Mouse (Mus musculus) forebrain, embryonic 13.5 days (tissue): ENCODE results near the gene Fam110a. TPM values are rescaled to one million over a fixed set of nuclear protein-coding genes. Genes with fewer than 3 reads are reported as not detected.
A peak's percentile ranks its signal among the peaks of the same experiment; 100 is the strongest.

Source experiments
- ATAC-seq: fragments of 200-750 bp; cut with Nextera tagmentation; 2 replicates; pipeline ENCODE4 v1.8.0; 2017
- H3K27ac ChIP-seq: fragments of 300-500 bp; sonication (generic); 2 replicates; pipeline ENCODE4 v1.5.1; 2015; ENCODE audit warnings: inconsistent platforms, mild to moderate bottlenecking, moderate library complexity
- H3K27me3 ChIP-seq: fragments of 300-500 bp; sonication (generic); 2 replicates; pipeline ENCODE4 v1.6.1; 2015; ENCODE audit warnings: mild to moderate bottlenecking, inconsistent platforms
- H3K36me3 ChIP-seq: fragments of 300-500 bp; sonication (generic); 2 replicates; pipeline ENCODE4 v1.6.1; 2015; ENCODE audit warnings: mild to moderate bottlenecking, inconsistent platforms; ENCODE audit not compliant: poor library complexity, severe bottlenecking
- H3K4me1 ChIP-seq: fragments of 300-500 bp; sonication (generic); 2 replicates; pipeline ENCODE4 v1.6.1; 2015; ENCODE audit warnings: inconsistent platforms
- H3K4me2 ChIP-seq: fragments of 300-500 bp; sonication (generic); 2 replicates; pipeline ENCODE4 v1.6.1; 2015; ENCODE audit warnings: inconsistent platforms, mild to moderate bottlenecking, moderate library complexity
- H3K4me3 ChIP-seq: fragments of 300-500 bp; sonication (generic); 2 replicates; pipeline ENCODE4 v1.5.1; 2015; ENCODE audit warnings: mild to moderate bottlenecking, inconsistent platforms
- H3K9ac ChIP-seq: fragments of 300-500 bp; sonication (generic); 2 replicates; pipeline ENCODE4 v1.6.1; 2015; ENCODE audit warnings: mild to moderate bottlenecking, inconsistent platforms
- H3K9me3 ChIP-seq: fragments of 300-500 bp; sonication (generic); replicated peaks from 2 replicates; pipeline ENCODE4 v1.6.1; 2016; ENCODE audit warnings: inconsistent platforms
- WGBS: fragments of 180-500 bp; shearing (Covaris S2); methylation state at CpG from one replicate; pipeline ENCODE4 v1.1.7; 2015; 5-methylcytosine and 5-hydroxymethylcytosine counted together
- polyA plus RNA-seq: library from polyadenylated mRNA; unstranded; fragments of >200 nt; fragmentation: Nextera tagmentation; extraction: Ambion mirVana; gene quantifications from 2 replicates; pipeline ENCODE4 v1.2.1, GENCODE M21; 2015

Fam110a gene
- polyA plus RNA-seq, 1 experiment from 2014 or later: 88.9 TPM

GRCm38 (mm10) chr2:151968451-151968850, 11.6 kb downstream of the Fam110a start:
- H3K4me2 ChIP-seq: peak overlapping the region; percentile 81
- H3K4me3 ChIP-seq: peak overlapping the region; percentile 48
- peaks cover 88% of the 10 kb centered on the region for H3K4me1 ChIP-seq
- H3K9ac ChIP-seq: no peak overlapping the region
- no peak for ATAC-seq
- H3K27me3 ChIP-seq: no peaks in the 10 kb centered on the region
- 72% methylated on average over 8 of the region's 8 CpGs for WGBS
- H3K27ac ChIP-seq: peak overlapping the region; percentile 88; the same call in 1 of the 2 replicates
- peaks cover 27% of the 10 kb centered on the region for H3K36me3 ChIP-seq
- H3K9me3 ChIP-seq: no peaks in the 10 kb centered on the region

DNA sequence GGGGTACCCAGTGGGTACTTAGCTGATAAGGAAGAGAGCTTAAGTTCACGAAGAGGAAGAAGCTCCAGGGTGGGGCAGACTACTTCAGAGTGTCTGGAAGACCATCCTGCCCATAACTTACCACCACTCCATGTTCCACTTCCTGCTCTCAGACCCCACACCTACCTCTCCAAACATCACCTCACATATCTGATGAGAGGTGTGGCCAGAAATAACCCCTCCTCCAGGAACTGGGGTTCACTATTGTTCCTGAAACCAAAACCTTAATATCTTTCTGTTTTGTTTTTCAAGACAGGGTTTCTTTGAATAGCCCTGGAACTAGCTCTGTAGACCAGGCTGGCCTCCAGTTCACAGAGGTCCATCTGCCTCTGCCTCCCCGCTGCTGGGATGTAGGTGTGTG, 12.2 kb downstream of the Fam110a start:
- 72% methylated on average over 2 of the region's 2 CpGs for WGBS
- Histone ChIP-seq H3K4me2 (peak overlapping the region; percentile 81), H3K9me3 (no peaks in the 10 kb centered on the region), H3K36me3 (peaks cover 27% of the 10 kb centered on the region), H3K4me3 (peak overlapping the region; percentile 12), H3K4me1 (peaks cover 87% of the 10 kb centered on the region), H3K27me3 (no peaks in the 10 kb centered on the region), H3K9ac (peak overlapping the region; percentile 49; the same call in 1 of the 2 replicates), H3K27ac (peak overlapping the region; percentile 88)
- ATAC-seq: no peak

DNA sequence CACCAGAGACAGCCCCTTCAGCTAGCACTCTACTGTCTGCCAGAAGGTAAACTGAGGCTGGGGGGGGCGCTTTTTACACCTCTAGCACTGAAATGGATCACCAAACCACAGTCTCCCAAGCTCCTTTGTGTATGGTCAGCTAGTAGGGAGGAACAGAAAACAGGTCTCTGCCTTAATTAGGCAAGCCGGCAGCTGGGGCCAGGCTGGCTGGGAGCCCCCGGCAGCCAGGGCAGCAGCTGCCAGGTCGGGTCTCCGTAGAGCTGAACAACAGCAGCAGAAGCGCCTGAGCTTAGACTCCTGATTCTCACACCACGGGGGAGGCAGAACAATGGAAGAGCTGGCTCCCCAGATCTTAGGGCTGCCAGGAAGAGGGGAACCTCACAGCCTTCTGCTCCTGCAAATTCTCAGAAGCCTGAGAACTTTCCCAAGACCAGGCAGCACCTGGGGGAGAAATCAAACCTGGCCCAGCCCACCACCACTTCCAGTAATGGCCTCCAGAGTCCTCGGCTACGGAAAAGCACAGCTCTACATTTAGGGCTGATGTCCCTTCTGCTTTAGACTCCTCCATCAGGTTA, 12.8 kb downstream of the Fam110a start:
- Histone ChIP-seq H3K27me3 (no peaks in the 10 kb centered on the region), H3K36me3 (peaks cover 27% of the 10 kb centered on the region), H3K4me3 (peak overlapping the region; percentile 12), H3K4me2 (peak overlapping the region; percentile 81), H3K27ac (peak overlapping the region; percentile 88), H3K9ac (peak overlapping the region; percentile 49), H3K4me1 (peaks cover 87% of the 10 kb centered on the region), H3K9me3 (no peaks in the 10 kb centered on the region)
- ATAC-seq: peak; percentile 16; the same call in 1 of the 2 replicates
- WGBS: 14% methylated on average over 9 of the region's 9 CpGs

- Histone ChIP-seq H3K4me3 (no peak overlapping the region), H3K36me3 (peaks cover 12% of the 10 kb centered on the region), H3K4me1 (peaks cover 65% of the 10 kb centered on the region), H3K9ac (peak overlapping the region; percentile 38; the same call in 1 of the 2 replicates), H3K27me3 (no peaks in the 10 kb centered on the region), H3K4me2 (peak overlapping the region; percentile 9; the same call in 1 of the 2 replicates), H3K9me3 (no peaks in the 10 kb centered on the region), H3K27ac (peak overlapping the region; percentile 71)
- peak; percentile 17; the same call in 1 of the 2 replicates for ATAC-seq
- 4% methylated on average over 9 of the region's 9 CpGs for WGBS
These were observed 16.0 kb downstream of the Fam110a start for GRCm38 (mm10) chr2:151964052-151964451.

GRCm38 (mm10) chr2:151963319-151963718, 16.7 kb downstream of the Fam110a start:
- no peak for ATAC-seq
- H3K4me1 ChIP-seq: peaks cover 58% of the 10 kb centered on the region

DNA sequence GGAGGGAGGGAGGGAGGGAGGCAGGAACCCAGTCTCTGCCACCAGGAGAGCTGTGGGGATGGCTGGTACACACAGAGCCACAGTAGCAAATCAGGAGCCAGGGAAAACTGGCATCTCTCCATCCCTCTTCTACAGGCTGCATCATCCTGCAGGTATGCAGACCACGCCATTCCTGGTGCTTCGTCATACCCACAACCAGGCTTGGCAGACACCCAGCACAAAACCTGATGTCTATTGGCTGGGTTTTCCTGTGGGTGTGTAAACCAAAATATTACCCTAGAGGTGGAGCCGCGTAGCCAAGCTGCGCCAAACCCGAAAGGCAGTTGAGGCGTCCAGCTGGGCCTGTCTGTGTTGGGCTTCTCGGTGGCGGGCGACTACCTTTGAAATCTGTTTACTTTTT, 17.5 kb downstream of the Fam110a start:
- WGBS: 42% methylated on average over 10 of the region's 10 CpGs
- no peak overlapping the region for H3K4me3 ChIP-seq
- H3K27me3 ChIP-seq: no peaks in the 10 kb centered on the region
- no peaks in the 10 kb centered on the region for H3K36me3 ChIP-seq
- H3K27ac ChIP-seq: peak overlapping the region; percentile 49; the same call in 1 of the 2 replicates
- H3K4me1 ChIP-seq: peaks cover 50% of the 10 kb centered on the region
- H3K9ac ChIP-seq: no peak overlapping the region
- no peaks in the 10 kb centered on the region for H3K9me3 ChIP-seq
- H3K4me2 ChIP-seq: no peak overlapping the region
- peak; percentile 68 for ATAC-seq

More at GRCm38 (mm10) chr2:151963319-151963718, 16.7 kb downstream of the Fam110a start:
- Histone ChIP-seq H3K9ac (no peak overlapping the region), H3K4me3 (no peak overlapping the region), H3K9me3 (no peaks in the 10 kb centered on the region), H3K27ac (peak overlapping the region; percentile 71; the same call in 1 of the 2 replicates), H3K36me3 (0 out of 2 replicates have a peak, but pooled peaks cover 5% of the 10 kb centered on the region), H3K4me2 (no peak overlapping the region), H3K27me3 (no peaks in the 10 kb centered on the region)
- 88% methylated on average over 5 of the region's 5 CpGs for WGBS

DNA sequence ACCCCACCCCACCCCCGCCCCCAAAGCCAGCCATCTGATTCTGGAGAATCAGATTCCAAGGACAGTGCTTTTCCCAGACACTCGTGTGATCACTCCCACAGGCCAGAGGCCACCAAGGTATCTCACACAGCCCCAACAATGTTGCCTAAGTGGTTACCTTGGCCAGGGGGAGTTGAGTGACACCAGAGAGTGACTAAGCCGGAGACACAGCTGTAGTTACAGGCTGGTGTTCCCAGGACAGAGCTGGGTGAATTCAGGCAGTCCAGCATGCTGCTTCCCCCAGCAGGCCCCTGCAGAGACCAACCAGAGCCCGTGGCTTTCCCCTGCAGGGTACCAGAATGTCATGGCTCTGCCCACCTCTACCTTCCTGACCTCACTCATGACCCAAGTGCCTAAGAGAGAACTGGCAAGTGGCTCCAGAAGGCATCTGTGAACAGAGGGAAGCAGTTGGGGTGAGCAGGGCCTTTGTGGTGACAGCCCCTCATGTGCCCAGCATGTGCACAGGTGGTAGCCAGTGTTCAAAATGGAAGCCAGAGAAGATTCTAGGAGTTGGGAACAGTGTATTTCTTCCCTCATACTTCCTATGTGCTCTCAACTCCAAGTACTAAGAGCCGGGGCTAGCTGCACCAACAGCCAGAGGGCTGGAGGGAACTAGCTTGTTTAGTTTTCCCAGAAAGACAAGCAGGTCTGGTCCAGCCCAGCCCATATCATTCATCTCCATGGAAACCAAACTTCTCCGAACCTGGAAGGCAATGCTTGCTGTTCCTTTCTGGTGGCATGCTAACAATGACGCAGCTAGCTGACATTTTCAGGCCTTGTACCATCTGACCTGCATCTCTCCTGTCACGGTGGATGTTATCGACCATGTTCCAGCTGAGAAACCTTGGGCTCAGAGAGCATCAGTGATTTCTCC, 18.5 kb downstream of the Fam110a start:
- Histone ChIP-seq H3K27me3 (no peaks in the 10 kb centered on the region), H3K4me2 (no peak overlapping the region), H3K27ac (no peak overlapping the region), H3K4me1 (peaks cover 47% of the 10 kb centered on the region), H3K36me3 (no peaks in the 10 kb centered on the region), H3K4me3 (no peak overlapping the region), H3K9ac (no peak overlapping the region), H3K9me3 (no peaks in the 10 kb centered on the region)
- no peak for ATAC-seq
- 38% methylated on average over 9 of the region's 9 CpGs for WGBS

DNA sequence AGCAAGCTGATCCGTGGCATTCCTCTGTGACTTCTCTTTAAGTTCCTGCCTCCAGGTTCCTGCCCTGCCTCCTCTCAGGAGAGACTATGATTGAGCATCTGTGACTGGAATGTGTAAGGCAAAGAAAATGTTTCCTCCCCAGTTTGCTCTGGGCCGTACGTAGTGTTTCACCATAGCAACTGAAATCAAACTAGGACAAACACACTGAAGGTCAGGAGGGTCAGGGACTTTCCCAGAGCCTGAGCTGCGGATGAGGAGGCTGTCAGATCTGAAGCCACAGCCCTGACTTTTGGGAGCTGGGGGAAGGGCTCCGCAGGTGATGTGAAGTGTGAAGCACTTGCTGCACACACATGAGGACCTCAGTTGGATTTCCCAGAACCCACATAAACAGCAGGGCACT, 20.7 kb downstream of the Fam110a start:
- no peak overlapping the region for H3K27ac ChIP-seq
- H3K27me3 ChIP-seq: no peaks in the 10 kb centered on the region
- H3K4me3 ChIP-seq: no peak overlapping the region
- H3K9me3 ChIP-seq: no peaks in the 10 kb centered on the region
- no peak overlapping the region for H3K4me2 ChIP-seq
- ATAC-seq: no peak
- WGBS: 54% methylated on average over 5 of the region's 5 CpGs
- no peak overlapping the region for H3K9ac ChIP-seq
- peaks cover 37% of the 10 kb centered on the region for H3K4me1 ChIP-seq
- H3K36me3 ChIP-seq: no peaks in the 10 kb centered on the region

GRCm38 (mm10) chr2:151956500-151957137, 23.4 kb downstream of the Fam110a start:
- Histone ChIP-seq H3K4me2 (no peak overlapping the region), H3K27ac (no peak overlapping the region), H3K27me3 (no peaks in the 10 kb centered on the region), H3K4me3 (no peak overlapping the region), H3K36me3 (no peaks in the 10 kb centered on the region), H3K9me3 (no peaks in the 10 kb centered on the region), H3K9ac (no peak overlapping the region), H3K4me1 (peaks cover 12% of the 10 kb centered on the region)
- no peak for ATAC-seq
- 76% methylated on average over 4 of the region's 4 CpGs for WGBS

DNA sequence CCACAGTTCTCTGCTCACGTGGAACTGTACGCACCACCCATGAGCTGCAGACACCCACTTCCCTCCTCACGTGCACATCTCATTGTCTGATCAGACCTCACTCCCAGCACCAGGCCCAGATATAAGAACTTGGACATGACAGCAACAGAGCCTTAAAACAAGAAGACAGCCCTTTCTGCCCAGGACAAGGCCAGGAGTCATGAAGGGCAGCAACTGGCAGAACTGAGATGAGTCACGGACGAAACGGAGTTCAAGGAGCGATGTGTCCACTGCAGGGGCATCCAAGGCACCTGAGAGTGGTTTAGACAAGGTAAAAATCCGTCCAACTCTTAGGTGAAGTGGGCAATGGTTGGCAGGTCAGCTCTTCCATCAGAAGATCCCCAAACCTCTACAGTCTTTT, 26.4 kb downstream of the Fam110a start:
- ATAC-seq: no peak
- 86% methylated on average over 8 of the region's 8 CpGs for WGBS
- Histone ChIP-seq H3K4me2 (no peak overlapping the region), H3K9ac (no peak overlapping the region), H3K36me3 (no peaks in the 10 kb centered on the region), H3K4me3 (no peak overlapping the region), H3K9me3 (no peaks in the 10 kb centered on the region), H3K27me3 (no peaks in the 10 kb centered on the region), H3K4me1 (peaks cover 8% of the 10 kb centered on the region), H3K27ac (no peak overlapping the region)

DNA sequence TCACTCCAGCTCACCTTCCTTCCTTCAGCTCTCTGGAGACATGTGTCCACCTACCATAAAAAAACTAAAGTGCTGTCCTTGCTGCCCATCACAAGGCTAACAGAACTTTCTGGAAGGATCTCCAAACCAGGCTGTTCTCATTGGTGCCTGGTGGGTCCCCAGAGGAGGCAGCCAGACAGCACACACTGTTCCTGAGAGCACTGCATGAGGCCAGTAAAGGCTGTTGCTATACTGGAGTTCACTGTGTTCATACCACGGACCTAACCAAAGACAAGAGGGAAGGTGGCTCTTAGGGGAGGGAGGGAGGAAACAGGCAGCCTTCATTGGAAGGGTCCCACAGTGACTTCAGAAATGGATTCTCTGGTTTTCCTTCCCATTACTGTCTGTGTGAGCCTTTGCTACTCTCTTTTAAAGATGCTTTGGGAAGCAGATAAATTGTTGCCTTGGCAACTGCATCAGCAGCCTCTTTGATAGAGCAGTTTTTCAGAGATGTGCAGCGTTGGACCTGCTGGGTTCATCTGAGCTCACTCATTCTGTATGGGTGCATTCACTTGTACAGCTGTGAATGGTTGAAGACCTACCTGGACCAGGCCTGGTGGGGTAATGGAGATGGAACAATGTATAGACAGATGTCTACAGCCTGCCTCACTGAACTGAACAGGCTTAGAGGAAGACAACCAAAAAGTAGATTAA, 30.8 kb downstream of the Fam110a start:
- Histone ChIP-seq H3K4me1 (no peaks in the 10 kb centered on the region), H3K36me3 (no peaks in the 10 kb centered on the region), H3K27ac (no peak overlapping the region), H3K4me2 (no peak overlapping the region), H3K4me3 (no peak overlapping the region), H3K9ac (no peak overlapping the region), H3K27me3 (no peaks in the 10 kb centered on the region), H3K9me3 (no peaks in the 10 kb centered on the region)
- peak; percentile 45; the same call in 1 of the 2 replicates for ATAC-seq
- 52% methylated on average over 2 of the region's 2 CpGs for WGBS
